Mouse (Mus musculus): ENCODE measurements around the gene Zfp428. TPM values are rescaled to one million over a fixed set of nuclear protein-coding genes. Genes with fewer than 3 reads are reported as not detected.

Zfp428 gene
- polyA plus RNA-seq, 1 experiment from 2014 or later = 282 TPM

Other genes starting within 250 kb of the Zfp428 start
- gene Zfp93, start 236.6 kb upstream of the Zfp428 start, polyA plus RNA-seq (2015; fragmentation: Nextera tagmentation; extraction: Ambion mirVana) = 11.7 and 12.8 TPM in 2 replicates
- gene Zfp61, start 205.8 kb upstream of the Zfp428 start, polyA plus RNA-seq (2015; fragmentation: Nextera tagmentation; extraction: Ambion mirVana) = 56.0 and 56.3 TPM in 2 replicates
- 25.9 and 26.6 TPM in 2 replicates for gene Zfp94, start 190.3 kb upstream of the Zfp428 start, polyA plus RNA-seq (2015; fragmentation: Nextera tagmentation; extraction: Ambion mirVana)
- not detected in 2 replicates for gene Tescl, start 173.1 kb upstream of the Zfp428 start, polyA plus RNA-seq (2015; fragmentation: Nextera tagmentation; extraction: Ambion mirVana)
- not detected in 2 replicates for gene Lypd5, start 157.8 kb upstream of the Zfp428 start, polyA plus RNA-seq (2015; fragmentation: Nextera tagmentation; extraction: Ambion mirVana)
- gene Kcnn4, start 136.7 kb upstream of the Zfp428 start, polyA plus RNA-seq (2015; fragmentation: Nextera tagmentation; extraction: Ambion mirVana) = 0.63 and 0.80 TPM in 2 replicates
- 30.3 and 35.2 TPM in 2 replicates for gene Smg9, start 107.4 kb upstream of the Zfp428 start, polyA plus RNA-seq (2015; fragmentation: Nextera tagmentation; extraction: Ambion mirVana)
- gene Irgc1, start 54.7 kb upstream of the Zfp428 start, polyA plus RNA-seq (2015; fragmentation: Nextera tagmentation; extraction: Ambion mirVana) = not detected in 2 replicates
- 2.1 and 2.3 TPM in 2 replicates for gene Plaur, start 44.5 kb upstream of the Zfp428 start, polyA plus RNA-seq (2015; fragmentation: Nextera tagmentation; extraction: Ambion mirVana)
- 67.8 and 86.8 TPM in 2 replicates for gene Cadm4, start 25.0 kb upstream of the Zfp428 start, polyA plus RNA-seq (2015; fragmentation: Nextera tagmentation; extraction: Ambion mirVana)
- 1.2 and 1.9 TPM in 2 replicates for gene AC161166.1, start 5.4 kb downstream of the Zfp428 start, polyA plus RNA-seq (2015; fragmentation: Nextera tagmentation; extraction: Ambion mirVana)
- 26.4 and 26.5 TPM in 2 replicates for gene Irgq, start 23.7 kb downstream of the Zfp428 start, polyA plus RNA-seq (2015; fragmentation: Nextera tagmentation; extraction: Ambion mirVana)
- gene Pinlyp, start 39.1 kb downstream of the Zfp428 start, polyA plus RNA-seq (2015; fragmentation: Nextera tagmentation; extraction: Ambion mirVana) = not detected in 2 replicates
- gene Xrcc1, start 39.3 kb downstream of the Zfp428 start, polyA plus RNA-seq (2015; fragmentation: Nextera tagmentation; extraction: Ambion mirVana) = 79.8 and 80.2 TPM in 2 replicates
- 19.8 and 23.3 TPM in 2 replicates for gene Ethe1, start 80.5 kb downstream of the Zfp428 start, polyA plus RNA-seq (2015; fragmentation: Nextera tagmentation; extraction: Ambion mirVana)
- 9.9 and 11.7 TPM in 2 replicates for gene Zfp575, start 80.6 kb downstream of the Zfp428 start, polyA plus RNA-seq (2015; fragmentation: Nextera tagmentation; extraction: Ambion mirVana)
- not detected in 2 replicates for gene Phldb3, start 103.8 kb downstream of the Zfp428 start, polyA plus RNA-seq (2015; fragmentation: Nextera tagmentation; extraction: Ambion mirVana)
- gene Lypd3, start 129.5 kb downstream of the Zfp428 start, polyA plus RNA-seq (2015; fragmentation: Nextera tagmentation; extraction: Ambion mirVana) = 0.29 and 0.58 TPM in 2 replicates
- gene Tex101, start 169.7 kb downstream of the Zfp428 start, polyA plus RNA-seq (2015; fragmentation: Nextera tagmentation; extraction: Ambion mirVana) = not detected in 2 replicates
- not detected in 2 replicates for gene BC049730, start 202.2 kb downstream of the Zfp428 start, polyA plus RNA-seq (2015; fragmentation: Nextera tagmentation; extraction: Ambion mirVana)
- gene Gm4763, start 219.9 kb downstream of the Zfp428 start, polyA plus RNA-seq (2015; fragmentation: Nextera tagmentation; extraction: Ambion mirVana) = not detected in 2 replicates